Mouse (Mus musculus) heart, postnatal 0 days (tissue): ENCODE data around the gene Exosc6. TPM values are rescaled to one million over a fixed set of nuclear protein-coding genes. Genes with fewer than 3 reads are reported as not detected.

Source experiments
- ATAC-seq: fragments of 200-750 bp; cut with Nextera tagmentation; 2 replicates; pipeline ENCODE4 v1.8.0; 2017; ENCODE audit warnings: low read depth, moderate number of reproducible peaks, moderate library complexity; ENCODE audit not compliant: insufficient read depth
- DNase-seq: peaks from one replicate; pipeline ENCODE4 v3.0.0-alpha.2; 2016; ENCODE audit warnings: low spot score
- H3K27ac ChIP-seq: fragments of 300-500 bp; sonication (generic); 2 replicates; pipeline ENCODE4 v1.5.1; 2014; ENCODE audit warnings: low read depth, mild to moderate bottlenecking
- H3K27me3 ChIP-seq: fragments of 300-500 bp; sonication (generic); 2 replicates; pipeline ENCODE4 v1.6.1; 2014; ENCODE audit warnings: low read length, mixed read lengths; ENCODE audit not compliant: control insufficient read depth, insufficient read depth
- H3K36me3 ChIP-seq: fragments of 300-500 bp; sonication (generic); replicated peaks from 2 replicates; pipeline ENCODE4 v1.6.1; 2014; ENCODE audit warnings: low read length, mixed read lengths; ENCODE audit not compliant: control insufficient read depth, insufficient read depth
- H3K4me1 ChIP-seq: fragments of 300-500 bp; sonication (generic); 2 replicates; pipeline ENCODE4 v1.6.1; 2014; ENCODE audit warnings: antibody characterized with exemption; ENCODE audit not compliant: control insufficient read depth, insufficient read depth
- H3K4me2 ChIP-seq: fragments of 300-500 bp; sonication (generic); 2 replicates; pipeline ENCODE4 v1.6.1; 2014; ENCODE audit warnings: low read depth, mild to moderate bottlenecking, low read length, moderate library complexity
- H3K4me3 ChIP-seq: fragments of 300-500 bp; sonication (generic); 2 replicates; pipeline ENCODE4 v1.5.1; 2014; ENCODE audit warnings: low read depth, low read length
- H3K9ac ChIP-seq: fragments of 300-500 bp; sonication (generic); replicated peaks from 2 replicates; pipeline ENCODE4 v1.6.1; 2014; ENCODE audit warnings: low read depth, low read length, mixed read lengths
- H3K9me3 ChIP-seq: fragments of 300-500 bp; sonication (generic); replicated peaks from 2 replicates; pipeline ENCODE4 v1.6.1; 2016; ENCODE audit warnings: low read length; ENCODE audit not compliant: control insufficient read depth
- CTCF ChIP-seq: IDR thresholded peaks from 2 replicates; pipeline ENCODE4 v1.5.1; 2016; ENCODE audit warnings: antibody characterized with exemption, control low read depth, low read depth
- EP300 ChIP-seq: IDR thresholded peaks from 2 replicates; pipeline ENCODE4 v1.6.1; 2016; ENCODE audit warnings: antibody characterized with exemption, low read depth
- WGBS: fragments of 180-500 bp; shearing (Covaris S2); extraction: QIAGEN DNeasy Blood & Tissue Kit; methylation state at CpG from one replicate; pipeline ENCODE4 v1.1.7; 2014; 5-methylcytosine and 5-hydroxymethylcytosine counted together
- polyA plus RNA-seq: library from polyadenylated mRNA; unstranded; fragments of >200 nt; fragmentation: Nextera tagmentation; extraction: Ambion mirVana; gene quantifications from 2 replicates; pipeline ENCODE4 v1.2.1, GENCODE M21; 2015
- total RNA-seq: library from RNA; depleted of rRNA; stranded (reverse); fragments of >200 nt; gene quantifications from 2 replicates; pipeline ENCODE4 v1.2.3, GENCODE M21; 2014; ENCODE audit warnings: low replicate concordance

Exosc6 gene
- total and polyA plus RNA-seq, 2 experiments from 2014 or later, result 0.38 to 7.1 TPM

GRCm38 (mm10) chr8:111036591-111036990 is 19.5 kb upstream of the Exosc6 start:
- no peak for TF ChIP-seq EP300
- no peak for TF ChIP-seq CTCF
- Histone ChIP-seq H3K4me1 (peaks cover 8% of the 10 kb centered on the region), H3K4me3 (no peak overlapping the region), H3K9me3 (no peaks in the 10 kb centered on the region), H3K27ac (no peak overlapping the region), H3K27me3 (0 out of 2 replicates have a peak, but pooled peaks cover under 1% of the 10 kb centered on the region), H3K9ac (no peak overlapping the region), H3K4me2 (no peak overlapping the region), H3K36me3 (peaks cover 43% of the 10 kb centered on the region)
- no peak for DNase-seq
- 94% methylated on average over 15 of the region's 15 CpGs for WGBS
- ATAC-seq, result no peak

GRCm38 (mm10) chr8:111042546-111042945 is 13.6 kb upstream of the Exosc6 start:
- H3K4me3 ChIP-seq, result no peak overlapping the region
- WGBS, result 95% methylated on average over 19 of the region's 19 CpGs
- H3K27me3 ChIP-seq, result no peaks in the 10 kb centered on the region
- TF ChIP-seq CTCF (no peak), EP300 (no peak)
- no peaks in the 10 kb centered on the region for H3K9me3 ChIP-seq
- peaks cover 93% of the 10 kb centered on the region for H3K36me3 ChIP-seq
- no peak for ATAC-seq
- H3K27ac ChIP-seq, result no peak overlapping the region
- no peaks in the 10 kb centered on the region for H3K4me1 ChIP-seq
- H3K9ac ChIP-seq, result no peak overlapping the region
- no peak for DNase-seq
- H3K4me2 ChIP-seq, result no peak overlapping the region

- Histone ChIP-seq H3K4me3 (no peak overlapping the region), H3K36me3 (peaks cover 96% of the 10 kb centered on the region), H3K9me3 (no peaks in the 10 kb centered on the region), H3K4me2 (no peak overlapping the region), H3K4me1 (no peaks in the 10 kb centered on the region), H3K27me3 (no peaks in the 10 kb centered on the region), H3K9ac (no peak overlapping the region), H3K27ac (no peak overlapping the region)
- DNase-seq (no peak), ATAC-seq (no peak)
- TF ChIP-seq CTCF (peak; percentile 7; the same call in 1 of the 2 replicates), EP300 (no peak)
- WGBS, result 32% methylated on average over 2 of the region's 2 CpGs
These were observed 12.0 kb upstream of the Exosc6 start for GRCm38 (mm10) chr8:111044003-111044734.

- peaks cover 99% of the 10 kb centered on the region for H3K36me3 ChIP-seq
- no peaks in the 10 kb centered on the region for H3K9me3 ChIP-seq
- H3K4me2 ChIP-seq, result no peak overlapping the region
- H3K27ac ChIP-seq, result no peak overlapping the region
- no peak for ATAC-seq
- TF ChIP-seq CTCF (no peak), EP300 (no peak)
- H3K9ac ChIP-seq, result no peak overlapping the region
- no peaks in the 10 kb centered on the region for H3K4me1 ChIP-seq
- no peaks in the 10 kb centered on the region for H3K27me3 ChIP-seq
- WGBS, result 91% methylated on average over 2 of the region's 2 CpGs
- no peak for DNase-seq
- H3K4me3 ChIP-seq, result no peak overlapping the region
These were observed 7.4 kb upstream of the Exosc6 start for GRCm38 (mm10) chr8:111048694-111049093.

GRCm38 (mm10) chr8:111049106-111049505 is 7.0 kb upstream of the Exosc6 start:
- Histone ChIP-seq H3K27me3 (no peaks in the 10 kb centered on the region), H3K9me3 (no peaks in the 10 kb centered on the region), H3K27ac (no peak overlapping the region), H3K9ac (no peak overlapping the region), H3K4me3 (no peak overlapping the region), H3K4me2 (no peak overlapping the region), H3K4me1 (no peaks in the 10 kb centered on the region), H3K36me3 (peaks cover 100% of the 10 kb centered on the region)
- DNase-seq (no peak), ATAC-seq (no peak)
- no peak for TF ChIP-seq CTCF
- no peak for TF ChIP-seq EP300
- 98% methylated on average over 7 of the region's 7 CpGs for WGBS
